ENCODE assay signal across 10 mouse cellular contexts in the genomic region with DNA sequence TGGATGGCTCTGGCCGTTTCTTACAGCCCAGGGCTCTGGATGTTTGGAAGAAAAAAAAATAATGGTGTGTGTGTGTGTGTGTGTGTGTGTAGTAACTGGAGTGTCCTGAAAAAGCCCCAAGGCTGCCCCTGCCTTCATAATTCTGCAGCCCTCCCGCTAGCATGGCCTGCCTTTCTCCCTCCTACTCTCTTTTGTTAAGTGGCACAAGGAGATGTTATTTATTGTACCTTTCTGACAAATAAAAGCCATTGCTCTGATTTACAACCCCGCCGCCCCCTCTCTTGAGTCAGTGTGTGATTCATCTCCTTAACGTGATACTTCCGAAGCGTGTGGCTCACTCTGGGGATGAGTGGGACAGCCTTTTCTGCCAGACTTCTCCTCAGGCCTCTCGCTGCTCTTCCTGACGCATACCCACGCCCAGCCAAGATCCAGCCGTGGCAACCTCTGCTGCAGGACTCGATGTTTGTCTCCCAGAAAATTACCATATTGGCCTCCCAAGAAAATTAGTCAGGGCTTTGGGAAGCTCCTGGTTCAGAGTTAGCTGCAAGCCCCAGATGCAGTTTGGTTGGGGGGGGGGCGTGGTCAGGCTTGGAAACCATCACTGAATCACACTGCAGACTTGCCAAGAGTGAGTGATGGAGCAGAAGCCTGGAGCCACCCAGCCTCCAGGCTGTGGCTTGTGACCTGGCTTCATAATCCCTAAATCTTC.
DNase-seq lines count a peak whose midpoint lies in the region; ATAC-seq and TF ChIP-seq lines count a peak whose summit lies in the region.
"Had no signal": no experiment of that assay in that cellular context is flagged by ENCODE, and none has a peak within 500 bp of the region (broad histone marks: within the 10 kb centered on the region; RNA-seq: fewer than 3 reads in every experiment).

No protein-coding gene starts in this region.

- H3K79me3 ChIP-seq in C2C12 (ENCODE audit: low read depth) = no peaks in the 10 kb centered on the region

- no peaks in the 10 kb centered on the region for H3K9me3 ChIP-seq in forebrain, embryonic 12.5 days
- no peaks in the 10 kb centered on the region for H3K9me3 ChIP-seq in midbrain, embryonic 14.5 days (ENCODE audit: control insufficient read depth, low read length)
- H3K9me3 ChIP-seq in liver, postnatal 0 days (ENCODE audit: low read length) = no peaks in the 10 kb centered on the region
- no peaks in the 10 kb centered on the region for H3K9me3 ChIP-seq in stomach, postnatal 0 days (ENCODE audit: control insufficient read depth, low read length)
- no peaks in the 10 kb centered on the region for H3K9me3 ChIP-seq in heart, embryonic 10.5 days
- H3K9me3 ChIP-seq: lung, embryonic 15.5 days had no signal

- 0 out of 2 replicates have a peak overlapping the region, but pooled peaks have one; percentile 25 for H3K27ac ChIP-seq in forebrain, embryonic 12.5 days
- H3K27ac ChIP-seq in midbrain, embryonic 14.5 days (replicated peaks; ENCODE audit: low read depth, low read length) = peak overlapping the region; percentile 41; the same call in 1 of the 2 replicates
- no peak overlapping the region for H3K27ac ChIP-seq in liver, postnatal 0 days (ENCODE audit: low read depth)
- H3K27ac ChIP-seq in stomach, postnatal 0 days (replicated peaks) = no peak overlapping the region
- no peak overlapping the region for H3K27ac ChIP-seq in heart, embryonic 10.5 days
- H3K27ac ChIP-seq: lung, embryonic 15.5 days had no signal

- DNase-seq in cerebellum, postnatal 36 days = peak; percentile 33 to 34
- no peak for DNase-seq in cerebellum, adult 18-20 months
- DNase-seq in midbrain, embryonic 14.5 days = peak; percentile 15
- DNase-seq in liver, postnatal 0 days = no peak
- DNase-seq in stomach, postnatal 0 days (ENCODE audit: low spot score) = no peak
- DNase-seq in heart, embryonic 10.5 days (ENCODE audit: low spot score) = no peak

- no peaks in the 10 kb centered on the region for H3K36me3 ChIP-seq in C2C12 (ENCODE audit: control insufficient read depth, insufficient read depth)
- no peaks in the 10 kb centered on the region for H3K36me3 ChIP-seq in forebrain, embryonic 12.5 days (replicated peaks)
- H3K36me3 ChIP-seq in midbrain, embryonic 14.5 days (ENCODE audit: control insufficient read depth, insufficient read depth, low read length) = no peaks in the 10 kb centered on the region
- H3K36me3 ChIP-seq in liver, postnatal 0 days (replicated peaks; ENCODE audit: insufficient read depth, low read length) = no peaks in the 10 kb centered on the region
- H3K36me3 ChIP-seq in stomach, postnatal 0 days (ENCODE audit: control insufficient read depth, insufficient read depth, low read length) = no peaks in the 10 kb centered on the region
- no peaks in the 10 kb centered on the region for H3K36me3 ChIP-seq in heart, embryonic 10.5 days
- H3K36me3 ChIP-seq: lung, embryonic 15.5 days had no signal

- peaks cover 22% of the 10 kb centered on the region for H3K4me1 ChIP-seq in forebrain, embryonic 12.5 days
- peaks cover 20% of the 10 kb centered on the region for H3K4me1 ChIP-seq in midbrain, embryonic 14.5 days (ENCODE audit: control insufficient read depth, insufficient read depth, low read length)
- no peaks in the 10 kb centered on the region for H3K4me1 ChIP-seq in liver, postnatal 0 days (ENCODE audit: insufficient read depth)
- H3K4me1 ChIP-seq in stomach, postnatal 0 days (replicated peaks; ENCODE audit: control insufficient read depth, insufficient read depth) = no peaks in the 10 kb centered on the region
- H3K4me1 ChIP-seq in heart, embryonic 10.5 days = peaks cover 6% of the 10 kb centered on the region; the same call in 1 of the 2 replicates

- no peak overlapping the region for H3K9ac ChIP-seq in forebrain, embryonic 12.5 days
- no peak overlapping the region for H3K9ac ChIP-seq in midbrain, embryonic 14.5 days (replicated peaks; ENCODE audit: low read length)
- H3K9ac ChIP-seq in liver, postnatal 0 days (replicated peaks) = no peak overlapping the region
- H3K9ac ChIP-seq in stomach, postnatal 0 days (ENCODE audit: low read length) = no peak overlapping the region
- H3K9ac ChIP-seq: lung, embryonic 15.5 days had no signal

- no peaks in the 10 kb centered on the region for H3K79me2 ChIP-seq in C2C12 (ENCODE audit: control insufficient read depth, insufficient read depth)

- WGBS in forebrain, embryonic 12.5 days = 58% methylated on average over 13 of the region's 13 CpGs
- 39% methylated on average over 13 of the region's 13 CpGs for WGBS in midbrain, embryonic 14.5 days
- WGBS in liver, postnatal 0 days (ENCODE audit: insufficient replicate concordance) = 64% methylated on average over 13 of the region's 13 CpGs
- WGBS in stomach, postnatal 0 days = 27% methylated on average over 13 of the region's 13 CpGs
- WGBS in heart, embryonic 10.5 days = 76% methylated on average over 13 of the region's 13 CpGs

- no peak for TF ChIP-seq EP300 in liver, postnatal 0 days (IDR thresholded peaks at IDR 0.05; ENCODE audit: low read depth)
- no peak for TF ChIP-seq EP300 in stomach, postnatal 0 days (optimal IDR thresholded peaks at IDR 0.05)

- no peak for TF ChIP-seq CTCF in C2C12 (IDR thresholded peaks at IDR 0.05; ENCODE audit: control insufficient read depth, insufficient read depth, insufficient read length)
- TF ChIP-seq CTCF in liver, postnatal 0 days (IDR thresholded peaks at IDR 0.05; ENCODE audit: low read depth) = no peak
- no peak for TF ChIP-seq CTCF in stomach, postnatal 0 days (IDR thresholded peaks at IDR 0.05; ENCODE audit: low read depth)

- no peak overlapping the region for H3K4me2 ChIP-seq in forebrain, embryonic 12.5 days
- no peak overlapping the region for H3K4me2 ChIP-seq in midbrain, embryonic 14.5 days (ENCODE audit: low read length)
- no peak overlapping the region for H3K4me2 ChIP-seq in liver, postnatal 0 days (ENCODE audit: low read depth, low read length)
- H3K4me2 ChIP-seq in stomach, postnatal 0 days (replicated peaks; ENCODE audit: low read depth) = no peak overlapping the region
- H3K4me2 ChIP-seq: lung, embryonic 15.5 days had no signal

- ATAC-seq in forebrain, embryonic 12.5 days (ENCODE audit: low FRiP score) = peak; percentile 30; the same call in 1 of the 2 replicates
- no peak for ATAC-seq in midbrain, embryonic 14.5 days (ENCODE audit: low FRiP score, low TSS enrichment)
- ATAC-seq in liver, postnatal 0 days = no peak
- ATAC-seq in stomach, postnatal 0 days (ENCODE audit: low FRiP score, low TSS enrichment) = no peak; the same call in 1 of the 2 replicates

- no peaks in the 10 kb centered on the region for H3K27me3 ChIP-seq in C2C12 (ENCODE audit: control insufficient read depth, insufficient read depth, insufficient read length)
- H3K27me3 ChIP-seq in forebrain, embryonic 12.5 days = peaks cover 6% of the 10 kb centered on the region; the same call in 1 of the 2 replicates
- H3K27me3 ChIP-seq in midbrain, embryonic 14.5 days (ENCODE audit: control insufficient read depth, insufficient read depth, low read length) = no peaks in the 10 kb centered on the region
- no peaks in the 10 kb centered on the region for H3K27me3 ChIP-seq in liver, postnatal 0 days (ENCODE audit: insufficient read depth, low read length)
- H3K27me3 ChIP-seq in stomach, postnatal 0 days (ENCODE audit: control insufficient read depth, insufficient read depth, low read length) = no peaks in the 10 kb centered on the region
- peaks cover 6% of the 10 kb centered on the region; the same call in 1 of the 2 replicates for H3K27me3 ChIP-seq in heart, embryonic 10.5 days (ENCODE audit: insufficient read depth, poor library complexity, severe bottlenecking)
- H3K27me3 ChIP-seq: CH12.LX; lung, embryonic 15.5 days had no signal

- H3K4me3 ChIP-seq in C2C12 (ENCODE audit: insufficient read depth, poor library complexity, severe bottlenecking) = no peak overlapping the region
- no peak overlapping the region for H3K4me3 ChIP-seq in forebrain, embryonic 12.5 days (replicated peaks)
- no peak overlapping the region for H3K4me3 ChIP-seq in midbrain, embryonic 14.5 days (replicated peaks; ENCODE audit: low read depth, low read length)
- no peak overlapping the region for H3K4me3 ChIP-seq in liver, postnatal 0 days (ENCODE audit: low read depth, low read length)
- no peak overlapping the region for H3K4me3 ChIP-seq in stomach, postnatal 0 days (ENCODE audit: low read depth, low read length)
- H3K4me3 ChIP-seq in heart, embryonic 10.5 days = no peak overlapping the region
- H3K4me3 ChIP-seq: lung, embryonic 15.5 days had no signal

- H3ac ChIP-seq in C2C12 (ENCODE audit: control insufficient read depth, insufficient read length, low read depth) = no peak overlapping the region

TF ChIP-seq in C2C12, 6 proteins besides CTCF, POLR2A, EP300 and RAD21:
- TF ChIP-seq USF1 (IDR thresholded peaks at IDR 0.05; ENCODE audit: low read depth) = peak; percentile 16
- no peak for TF ChIP-seq MYOG (IDR thresholded peaks at IDR 0.05; ENCODE audit: control insufficient read depth, extremely low read depth, insufficient read length)
- no peak for TF ChIP-seq CEBPB (IDR thresholded peaks at IDR 0.05; ENCODE audit: low read depth)
- TF ChIP-seq MAX (IDR thresholded peaks at IDR 0.05) = peak; percentile 19
- TF ChIP-seq MYOD1 (IDR thresholded peaks at IDR 0.05; ENCODE audit: control insufficient read depth, insufficient read length, low read depth) = peak; percentile 24
- TF ChIP-seq FOSL1 (IDR thresholded peaks at IDR 0.05; ENCODE audit: insufficient read depth, low read length, poor library complexity, severe bottlenecking) = peak; percentile 94

Comparison
In these comparisons a context has a peak if more than half of its experiments do, and no peak if none do; other contexts are left out.
1. DNase-seq: peak in cerebellum, postnatal 36 days (2 of 2) and midbrain, embryonic 14.5 days (single experiment); none in cerebellum, adult 18-20 months (0 of 2), liver, postnatal 0 days (single experiment), stomach, postnatal 0 days (single experiment) and heart, embryonic 10.5 days (single experiment).
2. H3K27ac ChIP-seq: peak in forebrain, embryonic 12.5 days (single experiment) and midbrain, embryonic 14.5 days (single experiment); none in liver, postnatal 0 days (single experiment), stomach, postnatal 0 days (single experiment) and heart, embryonic 10.5 days (single experiment).